Mouse (Mus musculus) liver, embryonic 11.5 days (tissue): ENCODE results near the gene Trat1. TPM values are rescaled to one million over a fixed set of nuclear protein-coding genes. Genes with fewer than 3 reads are reported as not detected.
A peak's percentile ranks its signal among the peaks of the same experiment; 100 is the strongest.

Source experiments
- ATAC-seq: fragments of 200-750 bp; cut with Nextera tagmentation; replicated peaks from 2 replicates; pipeline ENCODE4 v1.8.0; 2017; ENCODE audit warnings: moderate number of reproducible peaks, mild to moderate bottlenecking, moderate TSS enrichment, moderate library complexity; ENCODE audit not compliant: low FRiP score
- DNase-seq: peaks from one replicate; pipeline ENCODE4 v3.0.0-alpha.2; 2017; ENCODE audit warnings: low spot score
- H3K27ac ChIP-seq: fragments of 300-500 bp; sonication (generic); 2 replicates; pipeline ENCODE4 v1.5.1; 2014; ENCODE audit warnings: mild to moderate bottlenecking, low read depth, low read length, control low read depth
- H3K27me3 ChIP-seq: fragments of 300-500 bp; sonication (generic); replicated peaks from 2 replicates; pipeline ENCODE4 v1.6.1; 2014; ENCODE audit warnings: low read length, mixed read lengths; ENCODE audit not compliant: control insufficient read depth, insufficient read depth
- H3K36me3 ChIP-seq: fragments of 300-500 bp; sonication (generic); 2 replicates; pipeline ENCODE4 v1.6.1; 2014; ENCODE audit warnings: mild to moderate bottlenecking, low read length, moderate library complexity, mixed read lengths; ENCODE audit not compliant: control insufficient read depth, insufficient read depth
- H3K4me1 ChIP-seq: fragments of 300-500 bp; sonication (generic); replicated peaks from 2 replicates; pipeline ENCODE4 v1.6.1; 2014; ENCODE audit warnings: low read length, mixed read lengths; ENCODE audit not compliant: control insufficient read depth, insufficient read depth
- H3K4me2 ChIP-seq: fragments of 300-500 bp; sonication (generic); 2 replicates; pipeline ENCODE4 v1.6.1; 2014; ENCODE audit warnings: mild to moderate bottlenecking, control low read depth, moderate library complexity
- H3K4me3 ChIP-seq: fragments of 300-500 bp; sonication (generic); 2 replicates; pipeline ENCODE4 v1.5.1; 2014; ENCODE audit warnings: low read depth, low read length, control low read depth
- H3K9ac ChIP-seq: fragments of 300-500 bp; sonication (generic); 2 replicates; pipeline ENCODE4 v1.6.1; 2014; ENCODE audit warnings: low read depth, low read length, control low read depth
- H3K9me3 ChIP-seq: fragments of 300-500 bp; sonication (generic); 2 replicates; pipeline ENCODE4 v1.6.1; 2016; ENCODE audit warnings: low read length, inconsistent platforms, mixed read lengths; ENCODE audit not compliant: control insufficient read depth
- WGBS: fragments of 180-500 bp; shearing (Covaris S2); extraction: QIAGEN DNeasy Blood & Tissue Kit; methylation state at CpG from one replicate; pipeline ENCODE4 v1.1.7; 2014; 5-methylcytosine and 5-hydroxymethylcytosine counted together
- polyA plus RNA-seq: library from polyadenylated mRNA; unstranded; fragments of >200 nt; fragmentation: Nextera tagmentation; extraction: Ambion mirVana; gene quantifications from 2 replicates; pipeline ENCODE4 v1.2.1, GENCODE M21; 2014

The Trat1 gene
- polyA plus RNA-seq, 1 experiment from 2014 or later = not detected

- Histone ChIP-seq H3K27me3 (no peaks in the 10 kb centered on the region), H3K4me3 (no peak overlapping the region), H3K4me1 (no peaks in the 10 kb centered on the region), H3K36me3 (no peaks in the 10 kb centered on the region), H3K27ac (no peak overlapping the region), H3K4me2 (no peak overlapping the region), H3K9me3 (no peaks in the 10 kb centered on the region), H3K9ac (no peak overlapping the region)
- DNase-seq (no peak), ATAC-seq (no peak)
- WGBS = 35% methylated on average over 3 of the region's 3 CpGs
Observed at GRCm38 (mm10) chr16:48798285-48798684, 26.5 kb upstream of the Trat1 start.

DNA sequence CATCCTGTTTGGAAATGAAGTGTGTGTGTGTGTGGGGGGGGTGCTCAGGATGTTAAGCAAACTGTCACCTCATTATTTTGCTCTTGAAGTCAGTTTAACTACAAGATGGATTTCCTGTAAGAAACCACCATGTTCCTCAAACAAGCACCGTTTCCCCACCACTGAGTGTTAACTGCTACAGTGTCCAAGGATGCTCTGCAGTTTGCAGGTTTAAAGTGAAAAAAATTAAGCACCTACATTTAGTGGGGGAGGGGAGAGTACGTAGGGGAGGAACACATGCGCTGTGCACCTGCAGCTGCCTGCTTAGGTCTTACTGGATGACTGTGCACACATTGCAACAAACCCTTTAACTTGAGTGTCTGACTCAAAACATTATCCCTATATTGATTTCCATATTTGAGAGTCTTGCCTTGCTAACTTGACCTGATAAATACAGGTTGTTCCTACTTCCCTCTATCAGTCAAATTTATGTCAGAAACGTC is 16.9 kb upstream of the Trat1 start:
- no peaks in the 10 kb centered on the region for H3K36me3 ChIP-seq
- no peak overlapping the region for H3K27ac ChIP-seq
- no peak overlapping the region for H3K9ac ChIP-seq
- H3K4me1 ChIP-seq = no peaks in the 10 kb centered on the region
- DNase-seq (no peak), ATAC-seq (no peak)
- no peaks in the 10 kb centered on the region for H3K27me3 ChIP-seq
- no peak overlapping the region for H3K4me3 ChIP-seq
- H3K4me2 ChIP-seq = no peak overlapping the region
- 47% methylated on average over 4 of the region's 4 CpGs for WGBS
- H3K9me3 ChIP-seq = no peaks in the 10 kb centered on the region

DNA sequence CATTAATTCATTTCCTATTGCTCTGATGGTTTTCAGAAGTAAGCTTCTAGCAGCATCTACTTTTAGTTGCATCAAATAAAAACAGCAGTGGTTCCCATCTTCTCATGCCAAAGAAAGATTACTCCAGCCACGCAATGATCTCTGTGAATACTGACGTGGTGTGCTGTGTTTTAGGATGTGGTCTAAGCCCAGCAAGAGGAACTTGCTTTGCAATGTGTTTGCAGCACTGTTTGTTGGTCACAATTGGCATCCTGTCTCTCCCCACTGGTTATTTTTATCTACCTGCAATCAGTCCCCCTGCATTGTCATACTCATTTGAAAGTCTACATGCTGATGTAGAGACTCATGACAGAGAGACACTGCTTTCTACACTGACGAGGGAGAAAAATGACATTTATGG is 14.4 kb upstream of the Trat1 start:
- no peak for ATAC-seq
- WGBS = 37% methylated on average over 3 of the region's 3 CpGs

GRCm38 (mm10) chr16:48777254-48777653 is 5.4 kb upstream of the Trat1 start:
- 59% methylated on average over 2 of the region's 2 CpGs for WGBS
- Histone ChIP-seq H3K4me2 (no peak overlapping the region), H3K4me1 (no peaks in the 10 kb centered on the region), H3K9ac (no peak overlapping the region), H3K36me3 (no peaks in the 10 kb centered on the region), H3K27me3 (no peaks in the 10 kb centered on the region), H3K27ac (no peak overlapping the region), H3K4me3 (no peak overlapping the region), H3K9me3 (no peaks in the 10 kb centered on the region)
- ATAC-seq (no peak), DNase-seq (no peak)

More for the DNA sequence above, 14.4 kb upstream of the Trat1 start:
- Histone ChIP-seq H3K36me3 (no peaks in the 10 kb centered on the region), H3K4me2 (no peak overlapping the region), H3K9me3 (no peaks in the 10 kb centered on the region), H3K27me3 (no peaks in the 10 kb centered on the region), H3K4me3 (no peak overlapping the region), H3K27ac (no peak overlapping the region), H3K4me1 (no peaks in the 10 kb centered on the region), H3K9ac (no peak overlapping the region)
- DNase-seq = no peak

GRCm38 (mm10) chr16:48769183-48769582 is 2.6 kb downstream of the Trat1 start:
- DNase-seq (no peak), ATAC-seq (no peak)
- H3K4me3 ChIP-seq = no peak overlapping the region
- no peaks in the 10 kb centered on the region for H3K27me3 ChIP-seq
- no peaks in the 10 kb centered on the region for H3K9me3 ChIP-seq
- H3K4me2 ChIP-seq = no peak overlapping the region
- H3K36me3 ChIP-seq = no peaks in the 10 kb centered on the region
- WGBS = 90% methylated on average over 3 of the region's 3 CpGs
- no peak overlapping the region for H3K9ac ChIP-seq
- H3K27ac ChIP-seq = no peak overlapping the region
- H3K4me1 ChIP-seq = no peaks in the 10 kb centered on the region

- ATAC-seq (no peak), DNase-seq (no peak)
- Histone ChIP-seq H3K36me3 (no peaks in the 10 kb centered on the region), H3K9me3 (no peaks in the 10 kb centered on the region), H3K27me3 (no peaks in the 10 kb centered on the region), H3K9ac (no peak overlapping the region), H3K4me1 (no peaks in the 10 kb centered on the region), H3K27ac (no peak overlapping the region), H3K4me2 (no peak overlapping the region), H3K4me3 (no peak overlapping the region)
- WGBS = 78% methylated on average over 17 of the region's 17 CpGs
Observed at GRCm38 (mm10) chr16:48760643-48761481, 11.0 kb downstream of the Trat1 start.

DNA sequence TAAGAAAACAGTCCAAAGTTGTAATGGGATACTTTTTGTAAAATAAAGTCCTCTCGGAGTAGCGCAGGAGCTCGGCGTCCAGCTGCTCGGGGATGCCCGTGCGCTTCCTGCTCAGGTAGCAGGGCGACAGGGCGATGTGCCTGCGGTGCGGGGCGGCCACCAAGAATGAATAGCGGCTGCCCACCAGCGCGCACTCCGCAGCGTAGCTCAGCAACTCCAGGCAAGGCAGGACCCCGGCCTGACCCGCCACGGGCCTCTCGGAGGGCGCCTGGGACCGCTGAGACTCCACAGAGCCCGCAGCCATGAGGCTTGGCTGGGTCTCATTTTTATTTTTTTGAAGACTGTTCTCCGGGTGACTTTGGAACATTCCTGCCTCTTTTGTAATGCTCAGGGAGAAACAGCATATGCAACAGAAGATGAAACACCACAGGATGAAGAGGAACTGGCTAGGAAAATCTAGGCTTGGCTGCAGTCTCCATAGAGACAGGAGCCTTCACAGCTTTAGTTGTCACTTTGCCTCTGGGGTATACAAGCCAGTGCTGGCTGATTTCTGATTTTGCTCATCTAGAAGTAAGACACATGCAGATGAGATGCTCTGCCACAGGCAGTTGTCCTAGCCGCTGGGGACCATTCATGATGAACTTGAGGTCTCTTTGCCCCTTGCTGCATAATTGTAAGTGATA is 21.5 kb downstream of the Trat1 start:
- H3K36me3 ChIP-seq = no peaks in the 10 kb centered on the region
- peak overlapping the region; percentile 38 for H3K4me2 ChIP-seq
- H3K4me1 ChIP-seq = no peaks in the 10 kb centered on the region
- no peaks in the 10 kb centered on the region for H3K27me3 ChIP-seq
- H3K9ac ChIP-seq = no peak overlapping the region
- no peaks in the 10 kb centered on the region for H3K9me3 ChIP-seq
- H3K27ac ChIP-seq = no peak overlapping the region
- 25% methylated on average over 26 of the region's 26 CpGs for WGBS
- H3K4me3 ChIP-seq = no peak overlapping the region
- ATAC-seq (no peak), DNase-seq (no peak)

GRCm38 (mm10) chr16:48745418-48745817 is 26.4 kb downstream of the Trat1 start:
- ATAC-seq = no peak
- H3K9ac ChIP-seq = no peak overlapping the region

More at GRCm38 (mm10) chr16:48745418-48745817, 26.4 kb downstream of the Trat1 start:
- Histone ChIP-seq H3K4me1 (no peaks in the 10 kb centered on the region), H3K9me3 (no peaks in the 10 kb centered on the region), H3K4me3 (no peak overlapping the region), H3K27ac (no peak overlapping the region), H3K36me3 (no peaks in the 10 kb centered on the region), H3K4me2 (no peak overlapping the region), H3K27me3 (no peaks in the 10 kb centered on the region)
- no peak for DNase-seq
- WGBS = 61% methylated on average over 2 of the region's 2 CpGs
